25 mouse cellular contexts compared by ENCODE assay signal in genomic region chr7:109267370-109267769, GRCm38 (mm10).
"Had no signal": no experiment of that assay in that cellular context is flagged by ENCODE, and none has a peak within 500 bp of the region (broad histone marks: within the 10 kb centered on the region; RNA-seq: fewer than 3 reads in every experiment).

No protein-coding gene starts in this region.

- H3K4me1 ChIP-seq: kidney, embryonic 15.5 days; limb, embryonic 12.5 days; limb, embryonic 15.5 days had no signal

- H3K36me3 ChIP-seq: kidney, embryonic 15.5 days; limb, embryonic 12.5 days; limb, embryonic 15.5 days; midbrain, embryonic 15.5 days; neural tube, embryonic 15.5 days had no signal

- H3K27ac ChIP-seq: kidney, embryonic 15.5 days; left cerebral cortex, adult 2 months; limb, embryonic 12.5 days; limb, embryonic 15.5 days; liver, embryonic 14.5 days; macrophage; midbrain, embryonic 15.5 days; neural tube, embryonic 15.5 days; stomach, postnatal 0 days had no signal

- H3K9me3 ChIP-seq: kidney, embryonic 15.5 days; limb, embryonic 12.5 days; limb, embryonic 15.5 days; midbrain, embryonic 15.5 days; neural tube, embryonic 15.5 days had no signal

- ATAC-seq: liver, postnatal 0 days; lung, postnatal 0 days; midbrain, embryonic 15.5 days had no signal

- H3K27me3 ChIP-seq: kidney, embryonic 15.5 days; limb, embryonic 12.5 days; midbrain, embryonic 15.5 days had no signal

- H3K4me3 ChIP-seq: kidney, embryonic 15.5 days; left cerebral cortex, adult 2 months; limb, embryonic 12.5 days; limb, embryonic 15.5 days; midbrain, embryonic 15.5 days; myocyte; neural tube, embryonic 15.5 days had no signal

- H3K4me2 ChIP-seq: kidney, embryonic 15.5 days; limb, embryonic 12.5 days; limb, embryonic 15.5 days; liver, embryonic 11.5 days; lung, embryonic 14.5 days; midbrain, embryonic 15.5 days; neural tube, embryonic 15.5 days had no signal

- H3K9ac ChIP-seq: kidney, embryonic 15.5 days; limb, embryonic 12.5 days; limb, embryonic 15.5 days; liver, embryonic 14.5 days; liver, postnatal 0 days; lung, embryonic 14.5 days; midbrain, embryonic 15.5 days; neural tube, embryonic 15.5 days had no signal

- DNase-seq: kidney, adult 8-10 months; kidney, postnatal 10 days; kidney, postnatal 36 days; layer of hippocampus, postnatal 36 days; left cerebral cortex, postnatal 4 days; liver, postnatal 0 days; lung, embryonic 14.5 days; right cerebral cortex, adult 18-20 months; right cerebral cortex, postnatal 14 days; right cerebral cortex, postnatal 4 days; thymus, adult 2 months; thymus, postnatal 14 days; thymus, postnatal 4 days had no signal
